In genomic region chr8:70540507-70541071, GRCm38 (mm10) we compare ENCODE assay signal across 8 mouse cellular contexts. TPM values are rescaled to one million over a fixed set of nuclear protein-coding genes. Genes with fewer than 3 reads are reported as not detected.
DNase-seq lines count a peak whose midpoint lies in the region; ATAC-seq and TF ChIP-seq lines count a peak whose summit lies in the region.

No protein-coding gene starts in this region.

- no peak overlapping the region for H3K27ac ChIP-seq in forebrain, embryonic 16.5 days (ENCODE audit: low read length)
- H3K27ac ChIP-seq in kidney, embryonic 16.5 days (ENCODE audit: low read length) = peak overlapping the region; percentile 98

- no peaks in the 10 kb centered on the region for H3K27me3 ChIP-seq in megakaryocyte, embryonic 14.5 days (replicated peaks)
- H3K27me3 ChIP-seq in forebrain, embryonic 16.5 days (replicated peaks; ENCODE audit: control insufficient read depth, insufficient read depth, low read length) = no peaks in the 10 kb centered on the region
- H3K27me3 ChIP-seq in kidney, embryonic 16.5 days (ENCODE audit: insufficient read depth, low read length) = no peaks in the 10 kb centered on the region
- H3K27me3 ChIP-seq in myocyte (ENCODE audit: control insufficient read depth, insufficient read depth, insufficient read length) = no peaks in the 10 kb centered on the region

- H3K4me1 ChIP-seq in megakaryocyte, embryonic 14.5 days = peaks cover 83% of the 10 kb centered on the region
- peaks cover 26% of the 10 kb centered on the region for H3K4me1 ChIP-seq in forebrain, embryonic 16.5 days (replicated peaks; ENCODE audit: control insufficient read depth, insufficient read depth, low read length)
- H3K4me1 ChIP-seq in kidney, embryonic 16.5 days (ENCODE audit: insufficient read depth, low read length) = peaks cover 38% of the 10 kb centered on the region

- peak overlapping the region; percentile 51 for H3ac ChIP-seq in myocyte (ENCODE audit: control insufficient read depth, insufficient read length)

- WGBS in forebrain, embryonic 16.5 days = 60% methylated on average over 7 of the region's 7 CpGs
- WGBS in kidney, embryonic 16.5 days = 28% methylated on average over 7 of the region's 7 CpGs

- peaks cover 56% of the 10 kb centered on the region for H3K79me2 ChIP-seq in myocyte (ENCODE audit: control insufficient read depth, insufficient read depth)

- peaks cover 62% of the 10 kb centered on the region for H3K36me3 ChIP-seq in megakaryocyte, embryonic 14.5 days (replicated peaks; ENCODE audit: low read length)
- H3K36me3 ChIP-seq in forebrain, embryonic 16.5 days (ENCODE audit: control insufficient read depth, insufficient read depth) = 0 out of 2 replicates have a peak, but pooled peaks cover 2% of the 10 kb centered on the region
- peaks cover 17% of the 10 kb centered on the region for H3K36me3 ChIP-seq in kidney, embryonic 16.5 days (ENCODE audit: insufficient read depth, low read length)
- peaks cover 9% of the 10 kb centered on the region for H3K36me3 ChIP-seq in myocyte (ENCODE audit: control insufficient read depth, insufficient read depth)

- intact Hi-C loops in gastrocnemius, postnatal 14 days (cut with DNase I; ENCODE audit: low total_unique reads) = no loop called here

- no peak for DNase-seq in gastrocnemius, postnatal 14 days
- DNase-seq in spleen, adult 12 weeks (ENCODE audit: low spot score) = no peak

- peak overlapping the region; percentile 89 for H3K9ac ChIP-seq in forebrain, embryonic 16.5 days (replicated peaks; ENCODE audit: low read depth, low read length)
- peak overlapping the region; percentile 94 for H3K9ac ChIP-seq in kidney, embryonic 16.5 days (replicated peaks; ENCODE audit: low read length)

- ATAC-seq in megakaryocyte, adult 5-6 weeks (ENCODE audit: poor library complexity, severe bottlenecking) = no peak
- no peak for ATAC-seq in forebrain, embryonic 16.5 days
- ATAC-seq in kidney, embryonic 16.5 days (ENCODE audit: low FRiP score, low TSS enrichment) = no peak
- ATAC-seq in granulocyte monocyte progenitor cell, adult 5-6 weeks (replicated peaks; ENCODE audit: poor library complexity, severe bottlenecking) = no peak

- peak overlapping the region; percentile 99 for H3K4me3 ChIP-seq in megakaryocyte, embryonic 14.5 days (replicated peaks)
- peak overlapping the region; percentile 87 for H3K4me3 ChIP-seq in forebrain, embryonic 16.5 days (replicated peaks; ENCODE audit: low read length)
- H3K4me3 ChIP-seq in kidney, embryonic 16.5 days (ENCODE audit: low read length) = peak overlapping the region; percentile 92
- H3K4me3 ChIP-seq in myocyte = peak overlapping the region; percentile 91

- H3K9me3 ChIP-seq in megakaryocyte, embryonic 14.5 days = no peaks in the 10 kb centered on the region
- H3K9me3 ChIP-seq in forebrain, embryonic 16.5 days (ENCODE audit: control insufficient read depth, low read length) = no peaks in the 10 kb centered on the region
- H3K9me3 ChIP-seq in kidney, embryonic 16.5 days (ENCODE audit: low read length) = no peaks in the 10 kb centered on the region

- H3K4me2 ChIP-seq in forebrain, embryonic 16.5 days (ENCODE audit: low read length) = peak overlapping the region; percentile 94
- peak overlapping the region; percentile 86 for H3K4me2 ChIP-seq in kidney, embryonic 16.5 days (replicated peaks; ENCODE audit: low read depth, low read length)
- peak overlapping the region; percentile 97 for H3K4me2 ChIP-seq in myocyte (ENCODE audit: low read depth)

- TF ChIP-seq POLR2A in myocyte (IDR thresholded peaks at IDR 0.05; ENCODE audit: insufficient read length, low read depth) = no peak

TF ChIP-seq in myocyte, 11 proteins besides CTCF, POLR2A, EP300 and RAD21:
- TF ChIP-seq MAX (IDR thresholded peaks at IDR 0.05; ENCODE audit: low read depth) = no peak
- no peak for TF ChIP-seq REST (IDR thresholded peaks at IDR 0.05; ENCODE audit: insufficient read depth, insufficient read length)
- TF ChIP-seq SRF (IDR thresholded peaks at IDR 0.05; ENCODE audit: control insufficient read depth, insufficient read length, low read depth) = no peak
- no peak for TF ChIP-seq MYOG (IDR thresholded peaks at IDR 0.05; ENCODE audit: control insufficient read depth in 1 of 3, insufficient read depth in 1 of 3, insufficient read length in 2 of 3, low read depth in 2 of 3)

RNA-seq across cellular contexts. Expression of gene Ell, which starts 1.3 kb away (rescaled TPM):
- polyA plus RNA-seq in megakaryocyte, embryonic 14.5 days (2012; ENCODE audit: insufficient read depth, low replicate concordance) = 58.8 and 65.3 TPM in 2 replicates
- total RNA-seq in megakaryocyte, adult 5-6 weeks (2015) = 9.3 and 12.5 TPM in 2 replicates
- total RNA-seq in megakaryocyte, adult 5-6 weeks (2017) = 11.1 and 11.9 TPM in 2 replicates
- polyA plus RNA-seq in forebrain, embryonic 16.5 days (2015; fragmentation: Nextera tagmentation; extraction: Ambion mirVana) = 17.1 and 18.9 TPM in 2 replicates
- polyA plus RNA-seq in kidney, embryonic 16.5 days (2015; fragmentation: Nextera tagmentation; extraction: Ambion mirVana) = 24.1 and 25.1 TPM in 2 replicates
- 12.7 TPM for polyA plus RNA-seq in myocyte (2012; fragmentation: generic; extraction: Trizol)
- total RNA-seq in granulocyte monocyte progenitor cell, adult 5-6 weeks (2014; fragmentation: Nextera tagmentation) = 11.7 and 13.6 TPM in 2 replicates
- 5.5 and 5.7 TPM in 2 replicates for total RNA-seq in granulocyte monocyte progenitor cell, adult 5-6 weeks (2017)
- total RNA-seq in gastrocnemius, postnatal 14 days (2021) = 10 to 100 TPM in 1 of 2 experiments, 1 to 10 TPM in 1; 9.0 to 10.3 TPM

RNA-seq across cellular contexts. Expression of gene Kxd1, which starts 12.8 kb away (rescaled TPM):
- polyA plus RNA-seq in megakaryocyte, embryonic 14.5 days (2012; ENCODE audit: insufficient read depth, low replicate concordance) = 33.5 and 40.2 TPM in 2 replicates
- total RNA-seq in megakaryocyte, adult 5-6 weeks (2015) = 88.7 and 114 TPM in 2 replicates
- 71.4 and 80.6 TPM in 2 replicates for total RNA-seq in megakaryocyte, adult 5-6 weeks (2017)
- polyA plus RNA-seq in forebrain, embryonic 16.5 days (2015; fragmentation: Nextera tagmentation; extraction: Ambion mirVana) = 45.5 and 45.9 TPM in 2 replicates
- polyA plus RNA-seq in kidney, embryonic 16.5 days (2015; fragmentation: Nextera tagmentation; extraction: Ambion mirVana) = 65.4 and 69.9 TPM in 2 replicates
- 73.8 TPM for polyA plus RNA-seq in myocyte (2012; fragmentation: generic; extraction: Trizol)
- 83.7 and 84.5 TPM in 2 replicates for total RNA-seq in granulocyte monocyte progenitor cell, adult 5-6 weeks (2014; fragmentation: Nextera tagmentation)
- total RNA-seq in granulocyte monocyte progenitor cell, adult 5-6 weeks (2017) = 68.7 and 74.4 TPM in 2 replicates
- 10 to 100 TPM; 64.9 to 73.0 TPM for total RNA-seq in gastrocnemius, postnatal 14 days (2021)

RNA-seq across cellular contexts. Expression of gene Fkbp8, which starts 13.1 kb away (rescaled TPM):
- 3,667 and 5,102 TPM in 2 replicates for polyA plus RNA-seq in megakaryocyte, embryonic 14.5 days (2012; ENCODE audit: insufficient read depth, low replicate concordance)
- total RNA-seq in megakaryocyte, adult 5-6 weeks (2015) = 75.1 and 75.3 TPM in 2 replicates
- 146 and 166 TPM in 2 replicates for total RNA-seq in megakaryocyte, adult 5-6 weeks (2017)
- 402 and 462 TPM in 2 replicates for polyA plus RNA-seq in forebrain, embryonic 16.5 days (2015; fragmentation: Nextera tagmentation; extraction: Ambion mirVana)
- polyA plus RNA-seq in kidney, embryonic 16.5 days (2015; fragmentation: Nextera tagmentation; extraction: Ambion mirVana) = 353 and 359 TPM in 2 replicates
- polyA plus RNA-seq in myocyte (2012; fragmentation: generic; extraction: Trizol) = 329 TPM
- total RNA-seq in granulocyte monocyte progenitor cell, adult 5-6 weeks (2014; fragmentation: Nextera tagmentation) = 113 and 149 TPM in 2 replicates
- total RNA-seq in granulocyte monocyte progenitor cell, adult 5-6 weeks (2017) = 107 and 118 TPM in 2 replicates
- 100 to 1,000 TPM; 116 to 117 TPM for total RNA-seq in gastrocnemius, postnatal 14 days (2021)

RNA-seq across cellular contexts. Expression of gene Uba52, which starts 30.0 kb away (rescaled TPM):
- 499 and 989 TPM in 2 replicates for polyA plus RNA-seq in megakaryocyte, embryonic 14.5 days (2012; ENCODE audit: insufficient read depth, low replicate concordance)
- total RNA-seq in megakaryocyte, adult 5-6 weeks (2015) = 2,237 and 2,370 TPM in 2 replicates
- 4,162 and 4,635 TPM in 2 replicates for total RNA-seq in megakaryocyte, adult 5-6 weeks (2017)
- 660 and 697 TPM in 2 replicates for polyA plus RNA-seq in forebrain, embryonic 16.5 days (2015; fragmentation: Nextera tagmentation; extraction: Ambion mirVana)
- 869 and 882 TPM in 2 replicates for polyA plus RNA-seq in kidney, embryonic 16.5 days (2015; fragmentation: Nextera tagmentation; extraction: Ambion mirVana)
- polyA plus RNA-seq in myocyte (2012; fragmentation: generic; extraction: Trizol) = 2,253 TPM
- 2,675 and 2,799 TPM in 2 replicates for total RNA-seq in granulocyte monocyte progenitor cell, adult 5-6 weeks (2014; fragmentation: Nextera tagmentation)
- 3,231 and 3,572 TPM in 2 replicates for total RNA-seq in granulocyte monocyte progenitor cell, adult 5-6 weeks (2017)
- total RNA-seq in gastrocnemius, postnatal 14 days (2021) = 1,000 to 10,000 TPM; 1,030 to 1,066 TPM

RNA-seq across cellular contexts. Expression of gene Rex1bd, which starts 34.0 kb away (rescaled TPM):
- 135 and 319 TPM in 2 replicates for polyA plus RNA-seq in megakaryocyte, embryonic 14.5 days (2012; ENCODE audit: insufficient read depth, low replicate concordance)
- total RNA-seq in megakaryocyte, adult 5-6 weeks (2015) = 40.4 and 47.5 TPM in 2 replicates
- total RNA-seq in megakaryocyte, adult 5-6 weeks (2017) = 37.3 and 43.7 TPM in 2 replicates
- polyA plus RNA-seq in forebrain, embryonic 16.5 days (2015; fragmentation: Nextera tagmentation; extraction: Ambion mirVana) = 149 and 157 TPM in 2 replicates
- polyA plus RNA-seq in kidney, embryonic 16.5 days (2015; fragmentation: Nextera tagmentation; extraction: Ambion mirVana) = 133 and 135 TPM in 2 replicates
- 259 TPM for polyA plus RNA-seq in myocyte (2012; fragmentation: generic; extraction: Trizol)
- total RNA-seq in granulocyte monocyte progenitor cell, adult 5-6 weeks (2014; fragmentation: Nextera tagmentation) = 21.7 and 30.2 TPM in 2 replicates
- total RNA-seq in granulocyte monocyte progenitor cell, adult 5-6 weeks (2017) = 33.4 and 64.9 TPM in 2 replicates
- 100 to 1,000 TPM; 118 to 122 TPM for total RNA-seq in gastrocnemius, postnatal 14 days (2021)
